Mouse (Mus musculus) liver, adult 2 months (tissue): ENCODE results near the gene Tmem230. TPM values are rescaled to one million over a fixed set of nuclear protein-coding genes. Genes with fewer than 3 reads are reported as not detected.

Source experiments
- DNase-seq: peaks from one replicate; pipeline ENCODE4 v3.0.0-alpha.2; 2011; ENCODE audit warnings: low read depth, low spot score; ENCODE audit errors: extremely low read depth
- H3K27ac ChIP-seq: fragments of 200-500 bp; replicated peaks from 2 replicates; pipeline ENCODE4 v1.5.1; 2012; ENCODE audit warnings: low read depth, mild to moderate bottlenecking, control low read depth, inconsistent platforms, low read length; ENCODE audit not compliant: insufficient read depth
- H3K27me3 ChIP-seq: fragments of 200-500 bp; 2 replicates; pipeline ENCODE4 v1.6.1; 2012; ENCODE audit warnings: mild to moderate bottlenecking, moderate library complexity, low read length, inconsistent platforms; ENCODE audit not compliant: control insufficient read depth, insufficient read depth
- H3K36me3 ChIP-seq: fragments of 200-500 bp; 2 replicates; pipeline ENCODE4 v1.6.1; 2012; ENCODE audit warnings: low read length, inconsistent platforms; ENCODE audit not compliant: control insufficient read depth, insufficient read depth
- H3K4me1 ChIP-seq: fragments of 200-500 bp; 2 replicates; pipeline ENCODE4 v1.6.1; 2011; ENCODE audit warnings: low read length; ENCODE audit not compliant: control insufficient read depth, insufficient read depth
- H3K4me3 ChIP-seq: fragments of 200-500 bp; 2 replicates; pipeline ENCODE4 v1.5.1; 2011; ENCODE audit warnings: low read depth, mild to moderate bottlenecking, control low read depth, low read length, moderate library complexity; ENCODE audit not compliant: insufficient read depth
- H3K79me2 ChIP-seq: fragments of 200-500 bp; 2 replicates; pipeline ENCODE4 v1.6.1; 2012; ENCODE audit warnings: inconsistent platforms, mild to moderate bottlenecking, low read length, moderate library complexity; ENCODE audit not compliant: control insufficient read depth, insufficient read depth
- H3K9ac ChIP-seq: fragments of 200-500 bp; 2 replicates; pipeline ENCODE4 v1.6.1; 2012; ENCODE audit warnings: low read depth, mild to moderate bottlenecking, control low read depth, inconsistent platforms, low read length
- CTCF ChIP-seq: fragments of 200-500 bp; IDR thresholded peaks from 2 replicates; pipeline ENCODE4 v1.5.1; 2011; ENCODE audit warnings: low read depth, low read length, control low read depth
- POLR2A ChIP-seq: fragments of 200-500 bp; IDR thresholded peaks from 2 replicates; pipeline ENCODE4 v1.6.1; 2011; ENCODE audit warnings: low read length, control low read depth; ENCODE audit not compliant: insufficient read depth; ENCODE audit errors: extremely low read depth
- WGBS: fragments of 180-500 bp; shearing (Covaris S2); methylation state at CpG from one replicate; pipeline ENCODE4 v1.1.7; 2018; 5-methylcytosine and 5-hydroxymethylcytosine counted together
- polyA plus RNA-seq: library from polyadenylated mRNA; depleted of rRNA; stranded (reverse); fragments of >200 nt; gene quantifications from 2 replicates; pipeline ENCODE4 v1.2.3, GENCODE M21; 2012
- total RNA-seq: library from RNA; depleted of rRNA; stranded (reverse); fragments of >200 nt; gene quantifications from 2 replicates; pipeline ENCODE4 v1.2.3, GENCODE M21; 2014

Gene Tmem230
- total and polyA plus RNA-seq, 2 experiments = 14.8 to 35.2 TPM

DNA sequence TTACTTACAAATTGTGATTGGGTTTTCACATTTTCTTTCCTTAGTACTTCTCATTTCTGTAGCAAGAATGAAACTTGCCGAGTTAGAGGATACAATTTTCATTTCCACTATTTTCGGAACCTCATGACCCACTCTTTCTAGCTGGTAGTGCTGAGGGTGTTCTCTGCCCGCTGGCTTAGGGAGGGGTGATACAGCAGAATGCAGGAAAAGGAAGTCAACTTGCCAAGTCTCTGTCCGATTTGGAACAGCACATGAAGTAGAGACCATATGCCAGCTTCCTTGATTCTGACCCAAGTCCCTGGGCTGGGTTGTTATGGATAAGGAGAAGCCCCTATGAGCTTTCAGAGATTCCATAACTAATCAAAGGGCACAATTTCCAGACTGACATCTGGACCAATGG is 23.2 kb downstream of the Tmem230 start:
- Histone ChIP-seq H3K36me3 (no peaks in the 10 kb centered on the region), H3K4me1 (no peaks in the 10 kb centered on the region), H3K79me2 (no peaks in the 10 kb centered on the region), H3K4me3 (no peak overlapping the region), H3K27me3 (no peaks in the 10 kb centered on the region), H3K27ac (no peak overlapping the region), H3K9ac (no peak overlapping the region)
- peak; percentile 45 for DNase-seq
- TF ChIP-seq CTCF (no peak), POLR2A (no peak)
- WGBS = 83% methylated on average over 4 of the region's 4 CpGs

DNA sequence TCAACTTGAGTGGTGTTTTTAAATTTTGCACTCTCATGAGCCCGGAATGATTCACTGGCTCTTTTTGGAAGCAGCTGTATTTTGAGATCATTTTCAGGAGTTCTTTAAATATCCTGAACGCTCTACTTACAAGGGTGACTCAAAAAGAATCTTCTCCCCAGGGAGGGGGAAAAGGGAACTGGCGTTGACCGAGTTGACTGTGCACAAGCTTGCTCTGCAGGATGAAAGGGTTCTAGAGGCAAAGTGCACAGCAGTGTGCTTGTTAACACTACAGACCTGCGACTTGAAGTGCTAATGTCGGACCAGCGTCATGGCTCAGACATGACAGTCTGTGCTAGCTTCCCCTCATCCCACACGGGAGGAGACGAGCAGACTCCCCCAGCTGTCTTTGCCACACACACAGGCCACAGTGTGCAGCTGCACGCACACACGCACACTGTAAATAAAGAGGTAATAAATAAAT is 26.0 kb downstream of the Tmem230 start:
- Histone ChIP-seq H3K36me3 (no peaks in the 10 kb centered on the region), H3K4me1 (no peaks in the 10 kb centered on the region), H3K27ac (no peak overlapping the region), H3K27me3 (no peaks in the 10 kb centered on the region), H3K9ac (no peak overlapping the region), H3K4me3 (no peak overlapping the region), H3K79me2 (no peaks in the 10 kb centered on the region)
- TF ChIP-seq CTCF = no peak
- no peak for TF ChIP-seq POLR2A
- peak; percentile 24 for DNase-seq
- 77% methylated on average over 11 of the region's 11 CpGs for WGBS

DNA sequence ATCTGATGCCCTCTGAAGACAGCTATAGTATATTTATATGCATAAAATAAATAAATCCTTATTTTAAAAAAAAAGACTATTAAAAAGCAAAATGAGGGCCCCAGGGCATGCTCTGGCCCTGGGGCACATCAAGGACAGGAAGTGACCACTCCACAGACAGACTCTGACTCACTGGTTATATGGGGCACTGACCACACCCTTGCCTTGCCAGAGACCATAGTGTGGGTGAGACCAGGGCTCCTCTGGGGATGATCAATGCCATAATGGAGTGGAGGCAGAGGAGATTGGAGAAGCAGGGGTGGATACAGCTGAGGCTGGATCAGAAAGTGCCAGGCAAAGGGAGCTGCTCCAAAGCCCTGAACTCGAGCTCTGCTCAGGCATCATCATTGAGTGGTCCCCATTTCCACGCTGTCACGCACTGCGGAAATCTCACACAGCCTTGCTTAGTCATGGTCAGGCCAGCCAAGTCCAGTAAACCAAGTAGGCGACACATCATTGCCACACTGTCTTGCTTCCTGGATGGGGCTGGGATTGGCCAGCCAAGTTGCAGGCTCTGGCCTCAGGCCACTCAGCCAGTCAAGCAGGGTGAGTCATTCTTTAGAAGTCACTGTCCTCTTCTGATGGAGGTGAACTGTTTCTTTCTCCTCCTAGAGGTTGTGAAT is 35.5 kb downstream of the Tmem230 start:
- H3K4me1 ChIP-seq = no peaks in the 10 kb centered on the region
- no peak overlapping the region for H3K4me3 ChIP-seq
- no peak overlapping the region for H3K9ac ChIP-seq
- TF ChIP-seq CTCF (no peak), POLR2A (no peak)
- DNase-seq = peak; percentile 15
- no peak overlapping the region for H3K27ac ChIP-seq
- H3K36me3 ChIP-seq = no peaks in the 10 kb centered on the region
- 80% methylated on average over 5 of the region's 5 CpGs for WGBS
- H3K79me2 ChIP-seq = no peaks in the 10 kb centered on the region
- H3K27me3 ChIP-seq = no peaks in the 10 kb centered on the region

DNA sequence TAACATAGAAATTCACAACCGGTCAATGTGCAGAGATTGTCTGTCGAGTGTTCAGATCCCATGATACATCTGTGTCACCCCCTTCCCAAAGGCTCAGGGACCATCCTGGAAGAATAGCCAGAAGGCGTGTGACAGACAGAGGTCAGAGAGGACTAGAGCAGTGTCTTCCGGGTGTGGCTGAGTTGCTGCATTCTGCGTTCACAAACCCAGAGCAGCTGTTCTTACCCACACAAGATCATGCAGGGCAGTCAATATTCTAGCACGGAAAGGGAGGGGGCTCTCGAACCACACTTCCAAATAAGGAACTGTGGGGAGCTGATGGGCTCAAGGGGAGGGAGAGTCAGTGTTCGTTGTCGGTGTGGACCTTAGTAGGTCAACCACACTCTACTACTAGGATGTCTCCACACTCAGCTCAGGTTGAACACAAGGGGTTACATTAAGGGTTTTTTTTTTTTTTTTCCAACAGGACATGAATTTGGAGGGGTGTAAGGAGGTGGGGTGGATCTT is 36.7 kb downstream of the Tmem230 start:
- WGBS = 88% methylated on average over 9 of the region's 9 CpGs
- Histone ChIP-seq H3K36me3 (no peaks in the 10 kb centered on the region), H3K27me3 (no peaks in the 10 kb centered on the region), H3K27ac (no peak overlapping the region), H3K4me1 (no peaks in the 10 kb centered on the region), H3K4me3 (no peak overlapping the region), H3K79me2 (no peaks in the 10 kb centered on the region), H3K9ac (no peak overlapping the region)
- DNase-seq = no peak
- TF ChIP-seq POLR2A = no peak
- TF ChIP-seq CTCF = no peak

DNA sequence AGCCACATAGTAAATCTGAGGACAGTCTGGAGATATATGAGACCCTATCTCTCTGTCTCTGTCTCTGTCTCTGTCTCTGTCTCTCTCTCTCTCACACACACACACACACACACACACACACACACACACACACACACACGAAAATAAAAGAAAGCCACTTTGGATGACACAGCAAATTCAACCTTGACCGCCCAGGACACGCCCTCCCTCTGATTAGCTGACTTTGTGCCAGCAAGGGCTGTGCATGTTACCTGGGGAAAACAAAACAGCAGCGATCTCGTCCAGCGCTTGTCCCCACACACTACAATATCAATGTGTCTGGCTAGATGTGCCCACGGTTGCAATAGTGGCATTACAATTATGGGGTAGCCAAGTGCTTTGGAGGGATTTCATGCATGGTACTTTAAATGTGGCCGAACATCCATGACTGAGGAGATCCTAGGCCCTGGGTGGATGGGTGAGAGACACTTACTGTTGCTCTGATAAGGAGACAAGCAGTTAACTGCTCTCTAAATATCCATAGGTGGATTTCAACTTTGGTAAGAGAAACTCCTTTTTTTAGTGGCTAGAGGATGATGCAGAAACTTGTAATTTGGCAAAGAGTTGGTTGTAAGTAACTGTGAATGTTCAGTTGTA is 39.2 kb downstream of the Tmem230 start:
- no peak overlapping the region for H3K27ac ChIP-seq
- no peaks in the 10 kb centered on the region for H3K27me3 ChIP-seq
- H3K79me2 ChIP-seq = no peaks in the 10 kb centered on the region
- TF ChIP-seq CTCF = no peak
- TF ChIP-seq POLR2A = no peak
- no peaks in the 10 kb centered on the region for H3K4me1 ChIP-seq
- H3K36me3 ChIP-seq = no peaks in the 10 kb centered on the region
- H3K9ac ChIP-seq = no peak overlapping the region
- 63% methylated on average over 8 of the region's 8 CpGs for WGBS
- DNase-seq = peak; percentile 52
- H3K4me3 ChIP-seq = no peak overlapping the region

DNA sequence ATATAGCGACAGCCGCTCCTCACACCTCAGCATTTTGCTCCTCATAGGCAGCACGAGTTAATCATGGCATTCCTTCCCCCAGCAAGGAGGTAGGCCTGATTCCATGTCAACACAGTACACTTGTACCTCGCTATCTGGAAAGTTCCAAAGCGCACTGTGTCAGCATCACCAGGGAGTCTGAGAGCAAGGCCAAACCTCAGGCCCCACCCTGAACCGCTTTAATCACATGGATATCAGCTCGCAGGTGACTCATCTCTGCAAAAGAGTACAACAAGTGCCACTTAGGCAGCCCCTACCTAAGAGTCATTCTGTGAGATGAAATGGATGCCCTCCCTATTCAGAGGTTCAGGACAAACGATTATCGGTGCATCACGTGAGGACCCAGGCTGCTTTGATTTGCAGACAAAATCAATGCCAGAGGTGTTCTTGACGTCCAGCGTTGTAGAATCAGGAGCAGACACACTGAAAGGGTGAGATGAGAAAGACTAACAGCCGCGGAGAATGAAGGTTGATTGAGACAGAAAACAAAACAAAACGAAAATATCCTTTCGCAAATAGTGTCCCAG is 41.2 kb downstream of the Tmem230 start:
- Histone ChIP-seq H3K9ac (no peak overlapping the region), H3K27me3 (no peaks in the 10 kb centered on the region), H3K4me1 (no peaks in the 10 kb centered on the region), H3K27ac (no peak overlapping the region), H3K79me2 (no peaks in the 10 kb centered on the region), H3K4me3 (no peak overlapping the region), H3K36me3 (no peaks in the 10 kb centered on the region)
- no peak for DNase-seq
- WGBS = 85% methylated on average over 16 of the region's 16 CpGs
- TF ChIP-seq CTCF (no peak), POLR2A (no peak)
